Mouse (Mus musculus) forebrain, embryonic 14.5 days (tissue): ENCODE measurements around the gene Map3k5. TPM values are rescaled to one million over a fixed set of nuclear protein-coding genes. Genes with fewer than 3 reads are reported as not detected.

Source experiments
- ATAC-seq: fragments of 200-750 bp; cut with Nextera tagmentation; 2 replicates; pipeline ENCODE4 v1.8.0; 2017; ENCODE audit warnings: mild to moderate bottlenecking, moderate library complexity
- DNase-seq: peaks from one replicate; pipeline ENCODE4 v3.0.0-alpha.2; 2015; ENCODE audit warnings: low spot score
- H3K27ac ChIP-seq: fragments of 300-500 bp; sonication (generic); 2 replicates; pipeline ENCODE4 v1.5.1; 2014; ENCODE audit warnings: low read depth, mild to moderate bottlenecking, control low read depth, low read length, moderate library complexity
- H3K27me3 ChIP-seq: fragments of 300-500 bp; sonication (generic); replicated peaks from 2 replicates; pipeline ENCODE4 v1.6.1; 2014; ENCODE audit warnings: low read length, control low read depth, mixed read lengths; ENCODE audit not compliant: control insufficient read depth, insufficient read depth
- H3K36me3 ChIP-seq: fragments of 300-500 bp; sonication (generic); 2 replicates; pipeline ENCODE4 v1.6.1; 2014; ENCODE audit warnings: low read length, control low read depth; ENCODE audit not compliant: control insufficient read depth, insufficient read depth
- H3K4me1 ChIP-seq: fragments of 300-500 bp; sonication (generic); 2 replicates; pipeline ENCODE4 v1.6.1; 2014; ENCODE audit warnings: antibody characterized with exemption, low read length, control low read depth; ENCODE audit not compliant: control insufficient read depth, insufficient read depth
- H3K4me2 ChIP-seq: fragments of 300-500 bp; sonication (generic); 2 replicates; pipeline ENCODE4 v1.6.1; 2014; ENCODE audit warnings: mild to moderate bottlenecking, control low read depth, low read length
- H3K4me3 ChIP-seq: fragments of 300-500 bp; sonication (generic); 2 replicates; pipeline ENCODE4 v1.5.1; 2014; ENCODE audit warnings: low read depth, low read length, control low read depth
- H3K9ac ChIP-seq: fragments of 300-500 bp; sonication (generic); 2 replicates; pipeline ENCODE4 v1.6.1; 2014; ENCODE audit warnings: mild to moderate bottlenecking, low read length, control low read depth, moderate library complexity
- H3K9me3 ChIP-seq: fragments of 300-500 bp; sonication (generic); replicated peaks from 2 replicates; pipeline ENCODE4 v1.6.1; 2016; ENCODE audit warnings: low read length, control low read depth, mixed read lengths; ENCODE audit not compliant: control insufficient read depth
- WGBS: fragments of 180-500 bp; shearing (Covaris S2); extraction: QIAGEN DNeasy Blood & Tissue Kit; methylation state at CpG from one replicate; pipeline ENCODE4 v1.1.7; 2014; 5-methylcytosine and 5-hydroxymethylcytosine counted together
- polyA plus RNA-seq: library from polyadenylated mRNA; unstranded; fragments of >200 nt; fragmentation: Nextera tagmentation; extraction: Ambion mirVana; gene quantifications from 2 replicates; pipeline ENCODE4 v1.2.1, GENCODE M21; 2014

Gene Map3k5
- polyA plus RNA-seq, 1 experiment from 2014 or later: 0.72 TPM

- H3K36me3 ChIP-seq: no peaks in the 10 kb centered on the region
- ATAC-seq (no peak), DNase-seq (no peak)
- no peaks in the 10 kb centered on the region for H3K27me3 ChIP-seq
- no peak overlapping the region for H3K4me2 ChIP-seq
- no peaks in the 10 kb centered on the region for H3K9me3 ChIP-seq
- H3K27ac ChIP-seq: no peak overlapping the region
- no peak overlapping the region for H3K9ac ChIP-seq
- no peak overlapping the region for H3K4me3 ChIP-seq
- no peaks in the 10 kb centered on the region for H3K4me1 ChIP-seq
- 93% methylated on average over 5 of the region's 5 CpGs for WGBS
Observed at GRCm38 (mm10) chr10:19947901-19948300, 13.6 kb downstream of the Map3k5 start.

GRCm38 (mm10) chr10:19948381-19948780 is 14.1 kb downstream of the Map3k5 start:
- Histone ChIP-seq H3K4me3 (no peak overlapping the region), H3K27ac (no peak overlapping the region), H3K36me3 (no peaks in the 10 kb centered on the region), H3K27me3 (no peaks in the 10 kb centered on the region), H3K9ac (no peak overlapping the region), H3K4me2 (no peak overlapping the region), H3K9me3 (no peaks in the 10 kb centered on the region), H3K4me1 (no peaks in the 10 kb centered on the region)
- ATAC-seq (no peak), DNase-seq (no peak)
- WGBS: 92% methylated on average over 11 of the region's 11 CpGs

- Histone ChIP-seq H3K4me2 (no peak overlapping the region), H3K36me3 (no peaks in the 10 kb centered on the region), H3K9me3 (no peaks in the 10 kb centered on the region), H3K4me1 (no peaks in the 10 kb centered on the region), H3K27ac (no peak overlapping the region), H3K27me3 (no peaks in the 10 kb centered on the region), H3K4me3 (no peak overlapping the region), H3K9ac (no peak overlapping the region)
- no peak for ATAC-seq
- no peak for DNase-seq
- WGBS: 86% methylated on average over 4 of the region's 4 CpGs
Observed at GRCm38 (mm10) chr10:19949106-19949505, 14.8 kb downstream of the Map3k5 start.

- H3K9me3 ChIP-seq: no peaks in the 10 kb centered on the region
- H3K27me3 ChIP-seq: no peaks in the 10 kb centered on the region
- H3K36me3 ChIP-seq: no peaks in the 10 kb centered on the region
- WGBS: 90% methylated on average over 11 of the region's 11 CpGs
- H3K4me1 ChIP-seq: no peaks in the 10 kb centered on the region
- ATAC-seq (no peak), DNase-seq (no peak)
- H3K27ac ChIP-seq: no peak overlapping the region
- H3K9ac ChIP-seq: no peak overlapping the region
- no peak overlapping the region for H3K4me3 ChIP-seq
- no peak overlapping the region for H3K4me2 ChIP-seq
Observed at GRCm38 (mm10) chr10:19953032-19953761, 18.9 kb downstream of the Map3k5 start.

GRCm38 (mm10) chr10:19954572-19954971 is 20.3 kb downstream of the Map3k5 start:
- H3K4me1 ChIP-seq: no peaks in the 10 kb centered on the region
- no peaks in the 10 kb centered on the region for H3K9me3 ChIP-seq
- DNase-seq (no peak), ATAC-seq (no peak)
- H3K9ac ChIP-seq: no peak overlapping the region
- H3K27ac ChIP-seq: no peak overlapping the region
- 86% methylated on average over 3 of the region's 3 CpGs for WGBS
- no peak overlapping the region for H3K4me3 ChIP-seq
- H3K36me3 ChIP-seq: no peaks in the 10 kb centered on the region
- no peaks in the 10 kb centered on the region for H3K27me3 ChIP-seq
- H3K4me2 ChIP-seq: no peak overlapping the region

- 93% methylated on average over 6 of the region's 6 CpGs for WGBS
- H3K9ac ChIP-seq: no peak overlapping the region
- no peaks in the 10 kb centered on the region for H3K4me1 ChIP-seq
- no peak overlapping the region for H3K4me2 ChIP-seq
- H3K4me3 ChIP-seq: no peak overlapping the region
- no peak for DNase-seq
- no peaks in the 10 kb centered on the region for H3K36me3 ChIP-seq
- H3K27me3 ChIP-seq: no peaks in the 10 kb centered on the region
- no peak overlapping the region for H3K27ac ChIP-seq
- H3K9me3 ChIP-seq: no peaks in the 10 kb centered on the region
- no peak for ATAC-seq
Observed at GRCm38 (mm10) chr10:19955817-19956216, 21.5 kb downstream of the Map3k5 start.

- H3K36me3 ChIP-seq: no peaks in the 10 kb centered on the region
- H3K27me3 ChIP-seq: no peaks in the 10 kb centered on the region
- no peak overlapping the region for H3K4me2 ChIP-seq
- H3K27ac ChIP-seq: no peak overlapping the region
- H3K9me3 ChIP-seq: no peaks in the 10 kb centered on the region
- ATAC-seq (no peak), DNase-seq (no peak)
- H3K4me1 ChIP-seq: no peaks in the 10 kb centered on the region
- no peak overlapping the region for H3K9ac ChIP-seq
- WGBS: 85% methylated on average over 6 of the region's 6 CpGs
- H3K4me3 ChIP-seq: no peak overlapping the region
Observed at GRCm38 (mm10) chr10:19956745-19957144, 22.5 kb downstream of the Map3k5 start.

- H3K36me3 ChIP-seq: no peaks in the 10 kb centered on the region
- no peak overlapping the region for H3K4me2 ChIP-seq
- DNase-seq: no peak
- H3K9me3 ChIP-seq: no peaks in the 10 kb centered on the region
- no peak overlapping the region for H3K27ac ChIP-seq
- 85% methylated on average over 6 of the region's 6 CpGs for WGBS
- H3K27me3 ChIP-seq: no peaks in the 10 kb centered on the region
- no peaks in the 10 kb centered on the region for H3K4me1 ChIP-seq
- no peak overlapping the region for H3K9ac ChIP-seq
- ATAC-seq: no peak
- no peak overlapping the region for H3K4me3 ChIP-seq
Observed at GRCm38 (mm10) chr10:19960831-19961380, 26.6 kb downstream of the Map3k5 start.

GRCm38 (mm10) chr10:19962746-19963145 is 28.5 kb downstream of the Map3k5 start:
- Histone ChIP-seq H3K4me2 (no peak overlapping the region), H3K36me3 (no peaks in the 10 kb centered on the region), H3K9me3 (no peaks in the 10 kb centered on the region), H3K9ac (no peak overlapping the region), H3K27me3 (no peaks in the 10 kb centered on the region), H3K4me1 (no peaks in the 10 kb centered on the region), H3K4me3 (no peak overlapping the region), H3K27ac (no peak overlapping the region)
- DNase-seq: no peak
- ATAC-seq: no peak
- 76% methylated on average over 4 of the region's 4 CpGs for WGBS
